Mouse (Mus musculus): ENCODE results near the gene Cdca4.

The Cdca4 gene

DNA sequence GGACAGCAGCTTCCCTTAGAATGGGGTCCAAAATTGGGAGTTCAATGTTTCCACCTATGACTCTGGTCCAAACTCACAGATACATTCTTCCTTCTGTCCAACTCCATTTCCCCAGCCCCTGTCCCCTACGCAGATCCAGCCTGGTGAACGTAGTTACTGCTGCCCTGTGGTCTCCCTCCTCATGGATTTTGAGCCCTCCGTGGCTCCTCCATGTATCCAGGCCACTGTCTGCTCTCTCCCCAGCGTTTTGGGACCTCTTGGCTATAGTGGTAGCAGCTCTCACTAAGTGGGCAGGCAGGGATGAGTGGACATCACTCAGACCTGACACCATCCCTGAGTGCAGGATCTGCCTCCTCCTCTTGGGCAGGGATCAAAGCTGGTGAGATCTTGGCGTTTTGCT is 30.5 kb downstream of the Cdca4 start:
- DNase-seq = no peak

DNA sequence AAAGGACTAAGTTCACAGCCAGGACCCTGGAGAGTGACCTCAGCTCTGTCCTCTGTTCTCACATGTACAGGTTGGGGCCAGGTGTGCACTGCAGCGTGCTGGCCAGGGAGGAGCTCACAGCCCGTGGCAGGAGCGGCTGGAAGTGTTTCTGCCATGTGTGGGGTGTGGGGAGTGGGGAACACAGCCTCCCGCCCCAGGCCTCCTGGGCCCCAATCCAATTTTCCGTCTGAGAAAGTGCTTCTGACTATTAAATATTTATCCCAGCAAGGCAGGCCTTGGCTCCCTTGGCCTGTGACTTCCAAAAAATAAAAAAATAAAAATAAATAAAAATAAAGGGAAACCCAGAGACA is 30.9 kb downstream of the Cdca4 start:
- DNase-seq = no peak

DNA sequence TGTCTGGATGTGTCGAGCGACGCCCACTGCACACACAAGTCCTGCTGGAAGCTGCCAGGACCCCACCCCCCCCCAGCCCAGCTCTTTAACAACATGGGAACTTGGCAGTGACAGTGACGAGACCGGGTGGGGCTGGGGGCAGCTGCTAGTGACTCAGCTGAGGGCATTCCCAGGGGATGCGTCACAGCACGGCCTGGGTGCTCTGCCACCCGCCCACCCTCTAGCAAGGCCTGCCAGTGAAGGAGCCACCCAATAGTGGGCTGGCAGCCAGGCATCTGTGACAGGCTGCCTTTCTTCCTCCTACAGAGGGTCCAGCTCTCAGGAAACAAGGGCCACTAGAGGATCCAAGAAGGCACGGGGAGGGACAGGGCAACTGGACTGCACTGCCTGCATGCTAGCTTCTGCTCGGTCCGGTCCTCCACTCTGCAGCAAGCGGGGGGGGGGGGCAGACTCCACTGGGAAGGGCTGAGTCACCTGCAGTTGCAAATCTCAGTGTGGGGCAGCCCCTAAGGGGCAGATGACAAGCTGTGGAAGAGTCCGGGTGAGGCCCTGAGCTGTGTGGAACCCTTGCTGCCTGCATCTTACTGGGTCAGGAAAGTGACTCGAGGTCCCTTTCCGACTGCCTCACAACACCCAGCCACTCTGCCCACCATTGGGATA is 31.4 kb downstream of the Cdca4 start:
- no peak for DNase-seq

DNA sequence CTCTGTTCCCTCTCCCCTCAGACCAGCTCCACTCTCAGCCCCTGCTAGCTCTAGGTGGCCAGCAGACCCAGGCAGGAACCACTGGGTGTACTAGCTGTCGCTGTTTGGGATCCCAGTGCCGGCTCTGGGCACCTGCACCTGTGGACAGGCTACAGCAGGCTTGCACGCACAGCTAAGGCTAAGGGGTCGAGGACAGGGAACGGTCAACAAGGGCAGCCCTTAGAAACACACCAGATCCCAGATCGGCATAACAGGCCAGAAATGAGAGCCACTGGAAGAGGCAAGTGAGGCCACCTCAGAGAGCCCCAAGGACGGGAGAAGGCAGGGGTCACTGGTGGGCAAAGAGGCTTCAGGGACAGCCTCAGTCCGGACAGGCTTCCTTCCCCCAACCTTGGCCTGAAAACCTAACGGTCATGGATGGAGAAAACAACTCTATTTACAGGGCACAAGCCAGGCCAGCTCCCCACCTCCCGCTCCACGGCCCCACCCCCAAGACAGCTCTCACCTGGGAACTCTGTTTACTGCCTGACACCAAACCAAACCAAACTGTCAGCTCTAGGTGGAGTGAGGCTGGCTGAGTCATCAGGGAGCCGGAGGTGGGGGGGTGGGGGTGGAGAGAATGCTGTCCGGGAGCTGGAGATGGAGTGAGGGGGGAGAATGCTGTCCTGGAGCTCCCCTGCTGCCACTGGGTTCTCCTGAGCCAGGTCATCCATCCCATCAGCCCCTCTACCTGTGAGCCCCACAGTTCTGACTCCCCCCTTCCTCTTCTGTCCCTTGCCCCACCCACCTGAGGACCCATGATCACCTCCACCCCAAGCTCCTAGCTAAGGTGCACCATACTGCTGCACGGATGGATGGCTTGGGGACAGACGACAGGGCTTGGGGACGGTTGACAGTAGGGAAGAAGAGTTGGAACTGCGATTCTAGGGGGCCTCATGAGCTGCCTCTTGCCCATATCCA is 32.4 kb downstream of the Cdca4 start:
- DNase-seq = no peak

DNA sequence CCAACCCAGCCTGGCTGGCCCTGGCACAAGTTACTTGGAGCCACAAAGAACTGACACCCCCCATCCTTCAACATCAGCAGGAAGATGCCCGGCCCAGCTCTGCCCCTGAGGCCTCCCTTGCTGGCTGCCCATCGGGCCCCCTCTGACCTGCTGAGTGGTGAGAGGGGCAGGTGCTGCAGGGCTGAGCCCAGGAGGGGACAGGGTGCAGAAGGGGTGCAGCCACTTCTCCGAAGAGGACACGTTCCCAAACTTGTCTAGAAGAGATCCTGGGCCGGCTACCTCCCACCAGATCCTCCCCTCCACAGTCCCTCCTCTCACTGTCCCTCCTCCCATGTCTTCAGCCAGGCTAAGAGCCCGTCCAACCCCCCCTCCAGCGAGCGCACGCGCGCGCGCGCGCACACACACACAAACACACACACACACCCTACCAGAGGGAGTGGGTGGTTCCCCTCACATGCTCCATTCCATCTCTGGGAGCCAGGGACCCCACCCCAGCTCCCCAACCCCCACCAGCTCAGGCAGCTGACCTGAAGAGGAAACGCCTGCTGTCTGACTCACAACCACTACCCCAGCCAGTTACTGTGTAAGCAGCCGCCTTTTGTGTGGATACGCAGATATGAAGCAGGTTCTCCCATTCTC is 33.6 kb downstream of the Cdca4 start:
- no peak for DNase-seq

DNA sequence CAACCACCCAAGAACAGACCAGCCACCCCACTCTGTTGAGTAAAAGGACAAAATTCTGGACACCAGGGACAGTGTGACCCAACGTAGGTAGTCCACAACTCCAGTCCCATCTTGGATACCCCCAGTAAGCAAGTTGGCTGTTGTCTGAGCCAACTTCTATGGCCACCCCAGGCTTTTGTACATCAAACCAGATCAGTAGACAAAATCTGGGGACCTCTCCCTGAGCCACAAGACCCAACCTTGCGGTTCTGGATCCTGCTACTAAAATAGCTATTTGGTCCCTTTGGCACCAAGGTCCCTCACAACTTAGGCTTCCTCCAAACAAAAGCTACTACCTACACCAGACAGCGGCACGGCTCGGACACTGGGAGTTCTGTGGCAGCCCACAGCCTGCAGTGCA is 34.2 kb downstream of the Cdca4 start:
- DNase-seq = no peak

DNA sequence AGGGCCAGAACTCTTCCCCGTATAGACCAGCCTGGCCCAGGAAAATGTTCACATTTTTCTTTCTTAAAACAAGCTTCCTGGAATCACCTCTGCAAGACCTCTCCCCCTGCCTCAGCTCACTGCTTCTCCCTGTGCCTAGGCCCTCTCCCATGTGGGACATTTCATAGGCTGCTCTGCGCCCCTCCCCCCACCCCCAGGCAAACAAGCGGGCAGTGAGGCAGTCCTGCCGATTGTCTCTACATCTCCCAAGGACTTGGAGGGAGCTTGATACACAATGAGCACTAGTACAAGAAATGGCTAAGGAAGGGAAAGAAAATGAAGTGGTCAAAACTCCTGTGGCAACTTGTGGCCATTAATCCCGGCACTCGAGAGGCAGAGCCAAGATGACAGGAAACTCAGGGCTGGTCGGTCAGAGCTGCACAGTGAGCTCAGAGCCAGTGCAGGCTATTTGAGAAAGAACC is 34.8 kb downstream of the Cdca4 start:
- DNase-seq = no peak

DNA sequence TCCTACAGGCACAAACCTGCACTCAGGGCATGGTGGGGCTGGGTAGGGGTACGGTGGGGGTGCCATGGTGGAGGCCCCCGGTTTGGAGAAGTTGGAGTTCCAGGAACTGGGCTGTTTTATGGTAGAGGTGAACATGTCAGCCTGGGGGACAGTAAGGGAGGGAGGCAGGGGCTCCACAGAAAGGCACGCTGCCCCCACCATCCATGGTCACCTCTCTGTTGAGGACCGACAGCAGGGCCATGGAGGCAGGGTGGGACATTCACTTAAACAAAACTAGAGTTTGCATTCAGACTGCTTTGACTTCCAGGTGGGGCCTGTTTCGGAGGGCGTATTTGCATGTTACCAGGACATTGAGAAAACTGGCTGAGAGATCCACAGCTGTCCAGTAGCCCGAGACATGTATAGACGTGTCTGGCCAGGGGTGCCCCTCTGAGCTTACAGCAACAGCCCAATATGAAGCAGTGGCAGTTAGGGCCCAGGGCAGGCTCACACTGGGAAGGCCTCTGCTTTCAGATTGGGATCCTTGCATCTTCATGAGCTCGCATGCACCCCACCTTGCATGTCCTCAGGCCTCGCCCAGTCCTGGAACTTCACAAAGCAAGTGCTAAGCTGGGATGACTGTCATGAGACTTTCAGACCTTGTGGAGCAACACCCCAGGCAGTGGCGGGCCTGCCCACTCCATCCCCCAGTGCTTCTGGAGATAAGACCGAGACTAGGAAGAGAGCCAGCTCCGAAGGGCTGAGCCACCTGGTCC is 35.4 kb downstream of the Cdca4 start:
- no peak for DNase-seq

DNA sequence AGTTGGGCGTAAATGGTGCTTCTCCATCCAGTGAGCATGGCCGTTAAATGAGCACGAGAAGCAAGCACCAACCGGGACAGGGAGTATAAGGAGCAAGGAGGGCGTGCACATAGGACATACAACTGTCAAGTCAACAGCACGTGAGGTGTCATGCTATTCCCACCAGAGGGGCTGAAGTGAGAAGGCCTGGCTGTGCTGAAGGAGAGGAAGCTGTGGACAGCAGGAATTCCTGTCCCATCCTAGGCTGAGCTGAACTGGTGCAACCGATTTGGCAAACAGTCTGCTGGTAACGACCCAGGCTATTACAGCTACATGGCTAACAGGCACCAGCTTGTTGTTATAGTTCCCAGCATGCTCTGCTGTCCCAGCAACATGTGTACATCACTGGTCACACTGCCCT is 38.2 kb downstream of the Cdca4 start:
- DNase-seq = no peak

DNA sequence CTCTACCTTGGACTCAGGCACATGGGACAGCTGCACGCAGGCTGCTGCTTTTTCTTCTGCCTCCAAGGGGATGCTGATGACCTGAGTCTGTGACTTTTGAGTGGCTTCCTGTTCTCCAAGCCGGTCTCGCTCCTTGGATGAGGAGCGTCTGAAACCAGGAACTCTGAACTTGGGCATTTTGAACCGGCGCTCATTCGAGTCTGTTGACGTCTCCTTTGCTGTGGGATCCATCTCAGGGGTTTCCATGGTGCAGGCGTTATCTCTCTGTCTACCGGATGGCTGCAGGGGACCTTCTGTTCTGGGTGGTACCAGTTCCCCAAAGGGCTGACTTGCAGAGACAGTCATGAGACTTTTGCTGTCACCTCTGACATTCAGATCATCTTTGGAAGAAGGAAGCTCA is 54.7 kb downstream of the Cdca4 start:
- no peak for DNase-seq

DNA sequence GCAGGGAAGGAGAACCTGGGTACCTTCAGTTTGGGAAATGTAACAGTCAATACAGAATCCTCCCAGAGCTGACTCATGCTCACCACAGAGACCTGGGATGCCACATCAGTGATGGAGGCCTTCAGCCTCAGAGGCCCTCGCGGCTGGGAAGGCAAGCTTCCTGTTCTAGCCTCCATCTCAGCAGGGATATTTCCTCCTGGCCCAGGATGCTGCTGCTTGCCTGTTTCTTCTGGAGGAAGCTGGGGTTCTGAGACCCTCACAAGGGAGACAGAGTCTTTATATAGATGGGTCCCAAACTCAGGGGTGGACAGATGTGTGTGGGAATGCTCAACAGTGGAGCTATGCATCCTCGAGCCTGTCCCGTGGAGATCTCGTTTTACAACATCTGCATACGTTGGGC is 55.2 kb downstream of the Cdca4 start:
- DNase-seq = no peak

DNA sequence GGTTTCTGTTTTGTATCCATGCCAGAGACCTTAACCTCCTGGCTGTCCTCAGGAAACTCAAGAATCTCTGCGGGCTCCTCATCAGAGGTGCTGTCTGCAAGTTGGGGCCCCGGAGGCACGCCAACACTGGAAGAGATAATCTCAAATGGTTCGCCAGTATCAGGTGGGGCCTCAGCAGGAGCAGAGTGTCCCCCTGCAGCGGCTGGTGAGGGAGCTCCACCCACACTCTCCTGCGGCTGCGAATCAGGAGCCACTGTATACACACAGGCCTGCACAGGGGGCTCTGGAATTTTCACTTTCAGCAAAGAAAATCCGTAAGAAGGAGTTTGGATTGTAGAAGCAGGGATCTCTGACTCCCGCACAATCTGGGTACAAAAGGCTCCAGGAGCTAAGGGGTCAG is 55.9 kb downstream of the Cdca4 start:
- no peak for DNase-seq

DNA sequence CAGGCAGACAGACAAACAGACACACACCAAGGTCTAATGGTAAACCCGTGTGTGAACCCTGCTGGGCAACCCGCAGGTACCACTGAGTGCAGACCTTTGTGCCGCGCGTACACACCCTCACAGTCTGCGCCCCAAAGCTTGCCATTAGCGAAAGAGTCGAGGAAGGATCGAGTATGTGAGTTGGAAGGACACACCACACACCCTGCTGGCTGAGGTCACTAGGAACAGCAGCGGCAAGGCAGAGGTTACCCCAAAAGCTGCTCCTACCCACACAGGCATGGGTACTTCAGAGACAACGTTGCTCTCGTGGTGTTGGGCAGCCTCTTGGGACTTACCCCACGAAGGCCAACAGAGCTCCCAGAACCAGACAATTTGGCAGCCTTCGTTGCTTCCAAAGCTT is 56.9 kb downstream of the Cdca4 start:
- no peak for DNase-seq

DNA sequence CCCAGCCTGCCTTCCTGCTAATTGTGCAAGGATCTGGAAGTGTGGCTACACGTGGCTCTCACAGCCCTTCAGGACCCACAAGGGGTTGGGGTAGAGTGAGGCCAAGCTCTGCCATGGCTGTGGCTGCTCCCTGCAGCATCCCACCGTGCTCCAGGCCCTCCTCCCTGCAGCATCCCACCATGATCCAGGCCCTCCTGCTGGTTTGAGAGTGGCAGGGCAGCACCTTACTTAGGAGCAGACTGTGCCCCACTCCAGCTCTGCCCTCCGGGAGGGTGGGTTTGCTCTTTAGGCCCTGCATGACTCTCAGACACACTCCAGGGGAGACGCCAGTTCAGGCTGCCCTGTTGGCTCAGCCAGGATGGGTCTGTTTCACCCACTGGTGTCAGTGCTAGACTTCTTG is 58.8 kb downstream of the Cdca4 start:
- DNase-seq = no peak

Measured in thymus, adult 18-20 months (tissue).